Mouse (Mus musculus) mesoderm, embryonic 11.5 days (tissue): ENCODE data around the gene Lrg1.
A peak's percentile ranks its signal among the peaks of the same experiment; 100 is the strongest.
"Not testable (repeated sequence)": the region's sequence is repeated elsewhere in the genome, so short reads cannot be mapped to it uniquely, and the experiment has no call there.

Experiments used
- DNase-seq: peaks from one replicate; pipeline ENCODE4 v3.0.0-alpha.2; 2012; ENCODE audit warnings: low read depth, low spot score

The Lrg1 gene

DNA sequence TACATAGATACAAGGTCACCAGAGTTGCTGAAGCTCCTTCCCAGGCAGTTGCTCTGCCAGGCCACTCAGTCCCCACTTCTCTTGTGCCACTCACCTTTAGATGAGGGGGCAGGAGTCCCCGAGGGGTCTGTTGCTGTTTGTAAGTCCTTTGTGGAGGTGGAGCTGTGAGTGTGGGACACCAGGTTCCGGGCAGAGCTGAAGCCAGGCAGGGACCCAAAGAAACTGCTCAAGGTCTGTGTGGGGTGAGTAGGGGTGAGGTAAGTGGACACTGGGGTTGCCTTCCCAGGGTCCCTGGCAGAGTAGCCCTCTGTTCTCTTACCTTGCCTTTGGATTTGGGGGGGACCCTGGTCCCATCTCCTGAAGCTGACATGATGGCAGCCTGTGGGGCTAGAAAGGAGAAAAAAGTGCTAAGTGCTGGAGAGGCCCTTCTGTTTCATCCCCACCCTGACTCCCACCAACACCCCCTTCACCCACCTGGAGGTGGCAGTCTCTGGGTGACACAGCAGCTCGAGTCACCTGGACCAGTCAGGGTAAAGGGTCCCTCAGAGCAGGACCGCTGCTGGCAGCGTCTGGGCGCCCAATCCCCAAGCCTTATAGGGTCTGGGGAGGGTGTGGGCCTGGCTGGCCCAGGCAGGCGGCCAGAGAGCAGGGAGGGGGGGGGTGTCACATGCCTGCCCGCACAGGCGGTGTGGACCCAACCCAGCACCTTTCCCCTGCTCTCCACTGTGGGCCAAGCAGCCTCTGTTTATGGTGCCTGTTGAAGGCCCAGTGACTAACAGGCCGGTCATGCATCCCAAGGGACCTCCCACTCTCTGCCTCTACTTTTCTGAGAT, 12.4 kb downstream of the Lrg1 start, which contains the start of gene Plin4:
TSS of gene Plin4 (minus strand) at position 585 of the 833 bp plus-strand sequence.
- DNase-seq, result no peak

DNA sequence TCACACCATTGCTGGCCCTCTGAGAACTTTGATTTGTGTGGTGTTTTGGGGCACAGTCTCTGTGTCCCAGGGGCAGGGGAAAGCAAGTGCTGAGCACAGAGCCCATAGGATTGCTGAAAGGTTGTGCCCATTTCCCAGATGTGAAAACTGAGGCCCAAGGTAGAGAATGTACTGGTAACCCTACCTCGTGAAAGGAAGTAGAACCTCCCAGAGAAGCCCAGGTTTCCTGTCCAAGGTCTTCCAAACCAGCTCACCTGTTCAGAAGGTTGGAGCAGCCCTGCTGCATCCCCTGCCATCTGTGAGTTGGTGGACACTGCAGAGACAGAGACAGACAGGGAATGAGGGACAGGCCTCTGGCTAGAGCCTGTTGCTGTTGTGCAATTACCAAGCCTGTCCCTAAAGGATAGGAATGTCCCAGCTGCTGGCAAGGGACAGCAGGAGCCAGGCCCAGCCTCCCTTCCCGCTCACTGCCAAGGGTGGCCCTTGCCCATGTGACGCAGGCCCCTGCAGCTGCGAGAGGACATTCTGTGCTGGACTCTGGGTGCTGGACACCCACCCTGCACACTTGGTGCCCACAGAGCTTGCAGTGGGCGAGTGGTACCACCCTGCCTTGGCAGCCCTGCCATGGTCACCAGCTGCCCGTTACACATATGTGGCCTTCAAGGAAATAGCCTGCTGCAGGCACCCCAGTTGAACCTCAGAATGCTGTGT, 13.3 kb downstream of the Lrg1 start:
- DNase-seq, result no peak

DNA sequence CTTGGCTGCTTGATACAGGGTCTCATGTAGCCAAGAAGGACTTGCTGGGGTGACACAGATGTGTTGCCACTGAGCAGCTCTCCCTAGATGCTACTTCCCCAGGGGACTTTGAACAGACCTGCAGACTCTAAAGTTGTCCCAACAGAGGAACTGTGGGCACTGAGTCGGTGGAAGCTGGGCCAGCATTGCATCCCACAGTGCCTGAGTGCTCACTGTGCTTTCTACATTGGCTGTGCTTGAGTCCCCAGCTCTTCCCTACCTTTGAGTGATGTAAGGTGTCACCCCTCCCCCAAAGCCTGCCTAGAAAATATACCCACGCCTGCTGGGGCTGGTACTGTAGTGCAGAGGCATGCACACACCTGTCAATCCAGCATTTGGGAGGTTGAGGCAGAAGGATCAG, 14.1 kb downstream of the Lrg1 start:
- DNase-seq, result no peak

DNA sequence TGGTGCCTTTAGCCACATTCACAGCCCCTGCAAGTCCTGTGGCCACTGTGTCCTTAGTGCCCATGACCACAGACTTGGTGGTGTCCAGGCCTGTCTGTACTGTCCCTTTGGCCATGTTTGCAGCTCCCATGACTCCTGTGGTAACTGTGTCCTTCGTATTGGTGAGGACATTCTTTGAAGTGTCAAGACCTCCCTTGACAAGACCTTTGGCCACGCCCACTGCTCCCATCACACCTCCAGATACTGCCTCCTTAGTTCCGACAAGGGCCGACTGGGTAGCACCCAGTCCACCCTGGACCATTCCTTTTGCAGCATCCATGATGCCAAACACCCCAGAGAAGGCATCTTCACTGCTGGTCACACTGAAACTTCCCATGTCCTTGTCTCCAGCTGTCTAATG, 14.8 kb downstream of the Lrg1 start:
- DNase-seq, result no peak

DNA sequence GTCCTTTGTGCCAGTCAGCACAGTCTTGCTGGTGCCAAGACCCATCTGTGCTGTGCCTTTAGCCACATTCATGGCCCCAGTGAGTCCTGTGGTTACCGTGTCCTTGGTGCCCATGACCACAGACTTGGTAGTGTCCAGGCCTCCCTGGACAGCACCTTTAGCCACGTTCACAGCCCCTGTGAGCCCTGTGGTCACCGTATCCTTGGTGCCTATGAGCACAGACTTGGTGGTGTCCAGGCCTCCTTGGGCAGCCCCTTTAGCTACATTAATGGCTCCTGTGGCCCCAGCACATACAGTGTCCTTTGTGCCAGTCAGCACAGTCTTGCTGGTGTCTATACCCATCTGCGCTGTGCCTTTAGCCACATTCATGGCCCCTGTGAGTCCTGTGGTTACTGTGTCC, 15.4 kb downstream of the Lrg1 start:
- DNase-seq, result not testable (repeated sequence)

DNA sequence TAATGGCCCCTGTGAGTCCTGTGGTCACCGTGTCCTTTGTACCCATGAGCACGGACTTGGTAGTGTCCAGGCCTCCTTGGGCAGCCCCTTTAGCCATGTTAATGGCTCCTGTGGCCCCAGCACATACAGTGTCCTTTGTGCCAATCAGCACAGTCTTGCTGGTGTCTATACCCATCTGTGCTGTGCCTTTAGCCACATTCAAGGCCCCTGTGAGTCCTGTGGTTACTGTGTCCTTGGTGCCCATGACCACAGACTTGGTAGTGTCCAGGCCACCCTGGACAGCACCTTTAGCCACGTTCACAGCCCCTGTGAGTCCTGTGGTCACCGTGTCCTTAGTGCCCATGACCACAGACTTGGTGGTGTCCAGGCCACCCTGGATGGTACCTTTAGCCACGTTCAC, 17.0 kb downstream of the Lrg1 start:
- DNase-seq, result not testable (repeated sequence)

DNA sequence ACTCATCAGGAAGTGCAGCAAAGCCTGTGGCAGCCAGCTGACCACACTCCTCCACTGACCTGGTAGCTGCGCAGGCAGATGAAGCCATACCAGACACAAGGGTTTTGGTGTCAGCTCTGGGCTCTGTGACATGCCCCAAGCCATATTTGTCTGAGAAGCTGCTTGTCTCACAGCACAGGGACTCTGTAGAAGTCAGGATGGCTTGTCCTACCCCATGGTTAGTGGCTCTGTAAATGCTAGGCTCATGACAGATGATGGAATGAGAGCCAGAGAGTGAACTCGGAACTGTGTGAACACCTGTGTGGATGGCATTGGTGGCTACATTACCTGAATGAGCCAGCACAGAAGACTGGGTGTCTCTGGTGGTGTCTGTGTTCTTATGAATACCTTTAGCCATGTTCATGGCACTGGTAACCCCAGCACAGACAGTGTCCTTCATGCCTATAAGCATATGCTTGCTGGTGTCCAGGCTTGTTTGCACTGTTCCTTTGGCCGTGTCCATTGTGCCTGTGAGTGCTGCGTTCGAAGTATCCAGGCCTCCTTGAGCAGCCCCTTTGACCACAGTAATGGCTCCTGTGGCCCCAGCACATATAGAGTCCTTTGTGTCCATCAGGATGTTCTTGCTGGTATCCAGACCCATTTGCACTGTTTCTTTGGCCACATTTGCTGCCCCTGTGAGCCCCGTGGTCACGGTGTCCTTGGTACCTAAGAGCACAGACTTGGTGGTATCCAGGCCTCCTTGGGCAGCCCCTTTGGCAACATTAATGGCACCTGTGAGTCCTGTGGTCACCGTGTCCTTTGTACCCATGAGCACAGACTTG, 18.1 kb downstream of the Lrg1 start:
- no peak for DNase-seq

DNA sequence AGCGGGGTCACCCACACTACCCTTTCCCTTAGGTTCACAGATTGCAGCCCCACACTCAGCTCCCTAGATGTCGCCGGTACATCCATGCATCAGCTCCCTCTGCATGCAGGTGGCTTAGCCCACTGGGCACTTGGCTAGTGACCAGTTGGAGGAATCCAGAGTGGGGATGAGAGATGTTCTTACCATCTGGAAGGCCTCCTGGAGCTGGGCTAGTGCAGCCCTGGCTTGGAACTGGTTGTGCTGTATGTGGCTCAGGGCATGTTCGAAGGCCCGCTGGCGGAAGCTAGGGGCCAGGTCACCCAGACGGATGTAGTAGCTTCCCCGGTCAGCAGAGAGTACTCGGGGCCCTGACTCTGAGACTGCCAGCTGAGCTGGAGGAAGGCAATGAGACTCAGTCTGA, 18.9 kb downstream of the Lrg1 start:
- DNase-seq, result no peak

DNA sequence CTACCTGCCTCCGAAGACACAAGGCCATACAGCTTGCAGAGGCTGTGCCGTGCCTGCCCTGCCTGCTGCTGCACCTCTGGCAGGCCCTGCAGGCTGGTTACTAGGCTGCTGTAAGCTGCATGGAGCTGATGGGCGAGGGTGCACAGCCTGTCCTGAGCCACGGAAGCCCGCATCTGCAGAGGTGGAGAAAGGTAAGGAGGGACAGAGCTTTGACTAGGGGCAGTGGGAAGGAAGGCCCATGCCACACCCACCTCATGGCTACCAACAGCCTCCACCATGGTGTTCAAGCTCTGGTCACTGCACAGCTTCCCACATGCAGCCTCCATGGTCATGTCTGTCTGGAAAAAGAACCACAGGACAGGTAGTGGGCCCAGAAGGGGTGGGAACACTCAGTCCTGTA, 19.6 kb downstream of the Lrg1 start:
- DNase-seq, result no peak

DNA sequence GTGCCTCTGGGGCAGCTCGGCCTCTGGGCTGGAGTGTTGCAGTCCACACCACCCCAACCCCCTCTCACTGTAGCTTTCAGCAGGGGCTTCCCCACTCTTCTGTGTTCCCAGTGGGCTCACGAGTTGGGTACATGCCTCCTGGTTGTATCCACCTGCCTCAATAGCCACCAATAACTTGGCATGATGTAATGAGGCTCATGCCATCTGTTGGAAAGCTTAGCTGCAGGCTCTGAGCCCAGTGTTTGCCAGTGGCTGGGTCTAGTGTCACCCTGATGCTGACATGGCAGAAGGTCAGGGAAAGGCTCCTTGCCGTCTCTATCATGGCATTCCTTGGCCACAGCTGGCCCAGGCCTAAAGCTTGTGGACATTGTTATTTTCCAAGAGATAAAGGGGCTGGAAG, 21.0 kb downstream of the Lrg1 start:
- DNase-seq, result no peak

DNA sequence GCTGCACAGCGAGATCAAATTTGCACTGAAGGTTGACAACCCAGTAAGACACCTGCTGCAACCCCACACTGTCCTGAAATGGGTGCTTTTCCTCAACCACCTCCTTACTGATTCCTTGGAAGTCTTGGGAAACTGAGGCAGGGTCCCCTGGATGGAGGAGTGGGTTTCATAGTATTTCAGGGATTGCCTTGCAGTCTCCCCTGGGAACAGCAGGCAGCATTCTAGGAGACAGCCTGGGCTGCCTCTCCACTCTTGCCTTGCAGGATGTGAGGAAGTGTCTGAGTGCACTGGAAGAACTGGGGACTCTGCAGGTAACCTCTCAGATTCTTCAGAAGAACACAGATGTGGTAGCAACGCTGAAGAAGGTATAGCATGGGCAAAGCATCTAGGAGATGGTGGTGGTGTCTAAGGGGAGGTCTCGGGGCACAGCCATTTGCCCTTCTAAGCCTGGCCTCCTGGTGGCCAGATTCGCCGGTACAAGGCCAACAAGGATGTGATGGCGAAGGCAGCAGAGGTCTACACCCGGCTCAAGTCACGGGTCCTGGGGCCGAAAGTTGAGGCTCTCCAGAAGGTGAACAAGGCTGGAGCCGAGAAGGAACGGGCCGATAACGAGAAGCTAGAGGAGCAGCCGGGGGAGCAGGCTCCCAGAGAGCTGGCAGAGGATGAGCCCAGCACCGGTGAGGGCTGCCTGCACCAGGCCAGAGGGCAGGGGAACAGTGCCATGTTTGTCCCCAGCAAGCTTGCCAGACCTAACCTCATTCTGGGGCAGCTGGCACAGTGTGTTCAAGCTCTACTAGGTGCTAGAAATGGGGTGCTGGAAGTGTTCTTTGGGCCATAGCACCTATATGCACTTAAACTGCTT, 22.9 kb downstream of the Lrg1 start:
- no peak for DNase-seq

DNA sequence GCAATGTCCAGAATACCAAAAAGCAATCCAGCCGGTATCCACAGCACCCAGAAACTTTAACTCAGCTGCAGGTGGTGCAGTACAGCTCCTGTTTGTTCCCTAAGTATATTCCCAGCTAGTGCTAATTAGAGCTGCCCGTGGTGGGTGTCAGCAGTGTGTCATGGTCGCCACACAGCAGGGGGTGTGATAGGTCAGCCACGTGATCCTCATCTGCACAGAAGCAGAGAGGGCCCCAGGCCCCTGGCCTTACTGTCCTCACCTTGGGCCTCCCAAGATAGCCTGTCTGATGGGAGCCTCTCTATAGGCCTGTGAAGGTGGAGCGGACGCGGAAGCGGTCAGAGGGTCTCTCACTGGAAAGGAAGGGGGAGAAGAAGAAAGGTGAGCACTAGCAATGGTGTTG, 23.6 kb downstream of the Lrg1 start:
- DNase-seq, result no peak

DNA sequence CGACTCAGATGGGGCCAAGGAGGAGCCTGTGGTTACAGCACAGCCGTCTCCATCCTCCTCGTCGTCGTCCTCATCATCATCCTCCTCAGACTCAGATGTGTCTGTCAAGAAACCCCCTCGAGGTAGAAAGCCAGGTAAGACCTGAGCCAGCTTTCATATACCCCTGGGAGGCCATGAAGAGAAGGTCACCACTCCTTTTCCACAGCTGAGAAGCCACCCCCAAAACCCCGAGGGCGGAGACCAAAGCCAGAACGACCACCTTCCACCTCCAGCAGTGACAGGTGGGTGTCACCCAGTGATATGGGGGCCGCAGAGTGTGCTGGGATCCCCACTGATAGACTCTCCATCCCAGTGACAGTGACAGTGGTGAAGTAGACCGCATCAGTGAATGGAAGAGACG, 24.9 kb downstream of the Lrg1 start:
- DNase-seq, result no peak

DNA sequence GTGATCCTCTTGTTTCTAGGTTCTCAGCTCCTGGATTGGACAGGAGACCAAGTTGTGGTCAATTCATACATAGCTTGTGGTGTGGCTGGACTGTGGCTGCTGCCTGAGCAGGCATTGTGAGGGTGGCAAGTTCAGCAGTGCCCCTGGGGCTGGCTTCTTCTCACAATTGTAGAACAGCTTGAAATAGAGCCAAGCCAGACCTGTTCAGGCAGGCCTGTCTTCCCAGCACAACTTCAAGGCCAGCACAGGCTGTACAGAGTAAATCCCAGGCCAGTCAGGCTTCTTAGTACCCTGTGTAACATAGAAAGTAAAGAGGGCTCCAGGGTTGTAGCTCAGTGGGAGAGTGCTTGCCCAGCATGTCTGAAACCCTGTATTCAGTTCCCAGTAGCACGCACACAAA, 29.0 kb downstream of the Lrg1 start:
- no peak for DNase-seq

DNA sequence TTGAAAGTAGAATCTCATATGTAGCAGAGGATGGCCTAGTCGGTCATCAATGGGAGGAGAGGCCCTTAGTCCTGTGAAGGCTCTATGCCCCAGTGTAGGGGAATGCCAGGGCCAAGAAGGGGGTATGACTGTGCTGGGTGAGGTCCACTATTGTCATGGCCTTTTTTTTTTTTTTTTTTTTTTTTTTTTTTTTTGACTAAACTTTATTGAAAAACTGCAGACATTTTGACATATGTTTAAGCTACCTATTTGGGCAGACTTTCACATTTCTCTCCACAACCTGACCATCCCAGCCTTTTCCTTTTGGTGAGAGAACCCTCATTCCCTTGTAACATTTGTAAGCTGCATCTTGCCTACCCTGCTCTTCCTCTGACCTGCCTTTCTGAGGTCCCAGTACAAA, 29.5 kb downstream of the Lrg1 start:
- no peak for DNase-seq

DNA sequence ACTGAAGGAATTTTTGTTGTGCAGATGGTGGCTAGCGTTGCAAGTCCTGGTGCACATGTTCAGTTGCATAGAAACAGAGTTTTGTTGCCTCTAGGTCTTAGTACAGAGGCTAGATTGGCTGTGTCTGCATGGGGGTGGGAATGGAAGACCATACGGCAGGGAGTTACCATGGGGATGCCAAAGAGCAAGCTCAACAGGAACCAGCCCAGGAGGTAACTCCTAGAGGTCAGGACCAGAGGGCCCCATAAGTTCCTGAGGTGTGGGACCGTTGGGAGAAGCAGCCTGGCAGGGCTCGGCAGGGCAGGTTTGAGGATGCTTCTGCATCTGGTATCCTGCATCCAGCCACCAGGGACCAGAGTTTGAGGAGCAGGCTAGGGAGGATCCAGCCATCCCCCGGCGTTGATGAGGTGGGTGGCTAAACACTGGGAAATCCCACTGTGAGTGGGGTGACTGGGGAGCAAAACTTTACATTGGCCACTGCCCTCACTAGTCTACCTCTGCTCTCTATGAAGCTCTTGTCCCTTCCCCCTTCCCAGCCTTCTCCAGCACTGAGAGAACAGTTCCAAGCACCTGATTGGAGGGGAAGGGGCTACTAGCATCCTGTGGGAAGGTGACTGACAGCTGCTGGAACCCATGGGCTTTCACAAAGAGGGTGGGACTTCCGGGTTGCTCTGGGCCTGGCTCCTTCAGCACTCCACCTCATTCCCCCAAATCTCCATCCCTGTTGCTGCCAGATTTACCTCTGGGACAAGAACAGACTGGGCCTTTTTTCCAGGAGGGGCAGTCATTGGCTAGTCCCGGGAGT, 40.8 kb downstream of the Lrg1 start:
- peak; percentile 88 for DNase-seq

DNA sequence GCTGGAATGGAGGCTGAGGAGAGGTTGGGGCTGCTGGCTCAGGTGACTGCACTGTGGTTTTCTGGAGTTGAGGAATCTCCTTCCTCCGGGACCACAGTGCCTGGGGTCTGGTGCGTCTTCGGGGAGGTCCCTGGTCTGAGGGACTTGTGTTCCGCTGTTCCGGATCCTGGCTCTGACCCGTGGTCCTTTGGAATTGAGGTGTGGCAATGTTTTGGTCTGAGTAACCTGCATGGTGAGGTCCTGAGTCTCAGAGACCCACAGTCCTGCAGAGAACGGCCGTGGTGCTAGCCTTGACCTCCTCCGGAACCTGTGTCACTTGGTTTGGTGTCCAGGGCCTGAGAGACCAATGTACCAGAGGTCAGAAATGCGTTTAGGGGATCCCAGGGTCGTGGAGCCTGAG, 41.9 kb downstream of the Lrg1 start:
- DNase-seq, result no peak

DNA sequence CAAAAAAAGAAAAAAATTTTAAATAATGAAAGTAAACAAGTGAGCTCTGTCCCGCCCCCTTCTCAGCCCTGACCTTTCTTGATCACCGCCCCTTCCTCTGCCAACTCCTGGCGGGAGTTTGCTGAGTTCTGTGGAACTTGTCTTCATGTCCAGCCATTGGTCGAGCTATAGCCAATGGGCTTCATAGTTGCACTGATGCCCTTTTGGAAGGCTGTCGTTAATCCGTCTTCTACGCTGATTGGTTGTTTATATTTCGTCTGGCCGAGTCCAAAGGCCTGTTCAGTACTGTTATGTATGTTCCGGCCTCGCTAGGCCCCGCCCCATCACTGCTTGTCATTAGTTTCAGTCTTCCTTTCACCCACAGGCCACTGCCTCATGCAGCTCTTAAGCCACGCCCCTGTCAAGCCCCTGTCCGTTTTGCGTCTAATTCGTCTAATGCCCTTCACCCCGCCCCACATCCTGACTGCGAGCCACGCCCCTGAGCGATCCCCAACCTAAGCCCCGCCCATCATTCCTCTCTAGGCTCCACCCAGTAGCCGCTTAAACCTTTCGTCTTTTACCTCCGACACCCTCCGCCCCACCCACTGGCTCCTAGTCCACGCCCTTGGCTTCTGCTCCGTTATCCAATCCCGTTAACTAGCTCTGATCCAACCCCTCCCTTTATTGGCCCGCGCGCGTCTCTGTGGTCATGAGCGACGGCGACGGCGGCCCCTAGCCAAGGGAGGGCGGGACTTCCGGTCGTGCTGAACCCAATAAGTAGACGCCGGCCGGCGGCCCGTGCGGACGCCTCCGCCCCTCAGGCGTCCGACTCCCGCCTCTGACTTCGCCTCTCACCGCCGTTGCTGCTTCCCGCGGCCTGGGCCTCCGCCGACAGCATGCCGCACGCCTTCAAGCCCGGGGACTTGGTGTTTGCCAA, 42.7 kb downstream of the Lrg1 start, which contains the start of gene Hdgfl2:
TSS of gene Hdgfl2 (plus strand) at position 755 of the 916 bp plus-strand sequence.
- DNase-seq, result peak; percentile 100

DNA sequence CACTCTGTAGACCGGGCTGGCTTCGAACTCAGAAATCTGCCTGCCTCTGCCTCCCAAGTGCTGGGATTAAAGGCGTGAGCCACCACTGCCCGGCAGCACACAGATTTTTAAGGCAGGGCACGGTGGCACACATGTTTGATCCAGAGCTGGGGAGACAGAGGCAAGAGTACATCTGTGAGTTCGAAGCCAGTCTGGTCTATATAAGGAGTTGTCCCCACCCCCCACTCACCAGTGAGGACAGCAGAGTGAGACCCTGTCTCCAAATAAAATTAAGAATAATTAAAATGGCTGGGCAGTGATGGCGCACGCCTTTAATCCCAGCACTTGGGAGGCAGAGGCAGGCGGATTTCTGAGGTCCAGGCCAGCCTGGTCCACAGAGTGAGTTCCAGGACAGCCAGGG, 43.4 kb downstream of the Lrg1 start:
- DNase-seq, result not testable (repeated sequence)
